Mouse (Mus musculus) CD4-positive, CD25-positive, alpha-beta regulatory T cell, adult 4 months (primary cell): ENCODE measurements around the gene Ube2r2. TPM values are rescaled to one million over a fixed set of nuclear protein-coding genes. Genes with fewer than 3 reads are reported as not detected.

ENCODE experiments used
- ATAC-seq: one replicate; pipeline ENCODE4 v1.8.0; 2017
- polyA plus RNA-seq, 2 experiments: library from polyadenylated mRNA; unstranded; fragments of 100-300 nt; shearing (Covaris generic); gene quantifications; one replicate each; pipeline ENCODE4 v1.2.1; 2017

The Ube2r2 gene
- polyA plus RNA-seq, 2 experiments from 2014 or later, result 29.8 to 33.1 TPM

DNA sequence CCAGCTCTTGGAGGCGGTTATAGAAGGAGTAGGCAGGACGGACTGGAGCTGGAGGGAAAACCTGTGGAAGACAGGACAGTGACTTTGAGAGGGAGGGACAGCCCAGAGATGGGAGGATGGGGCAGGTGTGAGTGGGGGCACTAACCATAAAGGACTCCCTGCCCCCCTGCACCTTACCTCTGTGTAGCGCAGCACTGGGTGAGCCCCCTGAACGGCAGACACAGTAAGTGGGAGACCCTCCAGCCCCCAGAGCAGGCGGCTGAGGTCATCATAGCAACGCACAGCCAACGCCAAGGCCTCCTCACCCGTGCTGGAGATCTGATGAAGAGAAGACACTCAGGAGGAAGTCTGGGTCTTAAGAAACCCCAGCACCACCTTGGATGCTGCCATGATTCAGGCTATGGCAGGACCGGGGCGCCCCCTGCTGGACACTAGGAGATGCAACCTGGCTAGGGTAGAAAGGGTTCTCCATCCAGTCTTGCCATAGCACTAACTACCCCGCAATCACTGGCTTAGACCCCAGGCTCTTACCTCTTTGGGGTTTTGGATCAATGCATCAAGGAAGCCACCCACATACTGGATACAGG lies 16.7 kb upstream of the Ube2r2 start:
- ATAC-seq, result peak; percentile 60

DNA sequence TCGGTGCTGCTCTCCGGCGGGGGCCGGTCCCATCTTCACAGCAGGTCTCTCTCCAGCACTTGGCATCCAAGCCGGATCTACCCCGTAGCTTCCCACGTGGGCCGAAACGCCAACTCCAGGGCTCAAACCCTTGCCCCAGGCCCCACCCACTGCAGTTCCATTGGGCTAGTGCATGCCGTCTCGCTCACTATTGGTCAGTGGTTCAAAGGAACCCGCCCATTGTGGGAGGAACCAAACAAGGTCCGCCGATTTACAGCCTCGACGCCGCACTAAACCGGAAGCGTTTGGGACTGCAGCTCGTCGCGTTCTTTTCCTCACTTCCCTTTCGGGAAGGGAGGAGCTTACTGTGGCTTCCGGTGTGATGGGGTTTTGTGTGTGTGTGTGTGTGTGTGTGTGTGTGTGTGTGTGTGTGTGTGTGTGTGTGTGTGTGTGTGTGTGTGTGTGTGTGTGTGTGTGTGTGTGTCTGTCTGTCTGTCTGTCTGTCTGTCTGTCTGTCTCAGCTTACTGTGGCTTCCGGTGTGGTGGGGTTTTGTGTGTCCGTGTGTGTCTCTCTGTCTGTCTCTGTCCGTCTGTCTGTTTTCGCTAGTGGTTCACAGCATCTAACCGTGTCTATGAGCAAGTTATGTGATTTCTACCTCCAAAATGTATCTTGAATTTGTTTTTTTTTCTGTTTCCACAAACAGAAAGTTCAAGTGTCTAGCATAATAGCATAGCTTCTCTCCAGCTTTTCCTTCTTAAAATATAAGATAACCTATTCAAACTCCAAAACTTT lies 11.2 kb upstream of the Ube2r2 start, which contains the start of gene Nol6:
Gene Nol6 (minus strand): TSS at position 276 of the 772 bp plus-strand sequence.
- ATAC-seq, result peak; percentile 100

DNA sequence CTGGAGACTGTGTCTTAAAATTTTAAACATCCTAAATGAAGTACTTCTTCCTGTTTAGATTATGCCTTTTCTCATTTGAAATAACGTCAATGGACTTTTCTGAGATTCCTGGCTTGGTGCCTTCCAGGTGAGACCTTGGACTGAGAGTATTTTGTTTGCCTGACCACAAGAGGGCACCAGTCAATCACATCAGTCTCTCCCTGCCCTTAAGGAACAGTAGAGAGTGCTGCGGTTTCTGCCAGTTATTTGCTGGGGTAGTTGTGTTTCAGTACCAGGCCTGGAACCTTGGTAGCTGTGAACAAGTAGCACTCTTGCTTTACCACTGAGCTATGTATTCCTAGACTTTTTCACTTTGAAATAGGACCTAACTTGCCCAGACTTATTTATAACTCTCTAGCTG lies 6.1 kb upstream of the Ube2r2 start:
- peak; percentile 88 for ATAC-seq

DNA sequence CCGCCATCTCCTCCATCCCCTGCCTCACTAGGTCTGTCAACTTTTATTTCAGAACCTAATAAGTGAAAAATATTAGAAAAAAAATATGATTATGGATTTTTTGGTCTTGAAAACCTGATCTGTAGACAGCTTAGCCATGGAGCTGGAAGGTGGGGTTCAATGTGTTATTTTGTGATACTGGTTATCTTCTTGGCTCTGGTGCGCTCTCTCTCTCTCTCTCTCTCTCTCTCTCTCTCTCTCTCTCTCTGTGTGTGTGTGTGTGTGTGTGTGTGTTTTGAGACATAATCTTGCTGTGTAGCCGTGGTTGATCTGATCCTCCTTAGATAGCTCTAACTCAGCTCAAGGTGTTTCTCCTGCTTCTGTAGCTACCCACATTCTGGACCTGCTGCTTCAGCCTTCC lies 5.7 kb upstream of the Ube2r2 start:
- ATAC-seq, result no peak

DNA sequence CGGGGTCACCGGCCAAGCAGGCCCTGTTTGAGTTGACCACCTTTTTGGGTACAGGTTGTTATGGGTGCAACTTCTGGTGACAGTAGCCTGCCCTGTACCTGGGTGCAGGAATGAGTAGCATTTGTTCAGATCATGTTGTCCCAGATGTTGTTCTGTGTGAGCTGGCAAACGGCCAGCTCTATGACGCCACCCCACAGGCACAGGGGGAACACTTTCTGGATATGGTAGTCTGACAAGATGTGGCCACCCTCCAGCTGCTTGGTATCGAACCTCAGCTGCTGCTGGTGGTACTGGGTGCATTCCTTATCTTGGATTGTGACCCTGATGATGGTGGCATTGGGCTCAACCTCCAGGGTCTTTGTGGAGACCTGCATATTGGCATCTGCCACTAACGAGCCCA lies 3.1 kb upstream of the Ube2r2 start:
- ATAC-seq, result no peak

DNA sequence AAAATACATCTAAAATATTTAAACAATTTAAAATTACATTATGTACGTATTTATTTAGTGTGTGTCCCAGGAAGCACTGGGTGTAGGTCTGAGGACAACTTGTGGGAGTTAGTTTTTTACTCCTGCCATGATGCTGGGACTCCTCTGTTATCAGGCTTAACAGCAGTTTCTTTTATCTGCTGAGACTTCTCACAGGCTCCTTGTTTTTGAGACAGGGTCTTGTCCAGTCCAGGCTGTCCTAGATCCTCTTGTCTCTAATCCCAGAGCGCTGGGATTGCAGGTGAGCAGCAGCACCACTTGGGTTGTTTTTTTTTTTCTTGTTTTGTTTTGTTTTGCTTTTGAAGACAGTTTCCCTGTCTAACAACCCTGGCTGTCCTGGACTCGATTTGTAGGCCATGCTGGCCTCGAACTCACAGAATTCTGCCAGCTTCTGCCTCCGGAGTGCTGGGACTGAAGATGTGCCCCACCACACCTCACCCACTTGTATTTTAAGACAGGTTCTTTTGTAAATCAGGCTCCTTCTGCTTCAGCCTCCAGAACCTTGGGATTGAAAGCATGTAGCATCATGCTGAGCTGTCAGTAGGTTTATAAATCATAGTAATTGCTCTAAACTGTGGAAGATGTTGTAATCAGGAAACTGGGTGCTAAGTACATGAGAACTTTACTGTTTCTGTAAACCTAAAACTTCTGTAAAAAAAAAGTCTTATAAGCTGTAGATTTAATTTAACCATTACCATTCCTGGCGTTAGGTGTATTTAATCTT lies 1.8 kb upstream of the Ube2r2 start:
- no peak for ATAC-seq

DNA sequence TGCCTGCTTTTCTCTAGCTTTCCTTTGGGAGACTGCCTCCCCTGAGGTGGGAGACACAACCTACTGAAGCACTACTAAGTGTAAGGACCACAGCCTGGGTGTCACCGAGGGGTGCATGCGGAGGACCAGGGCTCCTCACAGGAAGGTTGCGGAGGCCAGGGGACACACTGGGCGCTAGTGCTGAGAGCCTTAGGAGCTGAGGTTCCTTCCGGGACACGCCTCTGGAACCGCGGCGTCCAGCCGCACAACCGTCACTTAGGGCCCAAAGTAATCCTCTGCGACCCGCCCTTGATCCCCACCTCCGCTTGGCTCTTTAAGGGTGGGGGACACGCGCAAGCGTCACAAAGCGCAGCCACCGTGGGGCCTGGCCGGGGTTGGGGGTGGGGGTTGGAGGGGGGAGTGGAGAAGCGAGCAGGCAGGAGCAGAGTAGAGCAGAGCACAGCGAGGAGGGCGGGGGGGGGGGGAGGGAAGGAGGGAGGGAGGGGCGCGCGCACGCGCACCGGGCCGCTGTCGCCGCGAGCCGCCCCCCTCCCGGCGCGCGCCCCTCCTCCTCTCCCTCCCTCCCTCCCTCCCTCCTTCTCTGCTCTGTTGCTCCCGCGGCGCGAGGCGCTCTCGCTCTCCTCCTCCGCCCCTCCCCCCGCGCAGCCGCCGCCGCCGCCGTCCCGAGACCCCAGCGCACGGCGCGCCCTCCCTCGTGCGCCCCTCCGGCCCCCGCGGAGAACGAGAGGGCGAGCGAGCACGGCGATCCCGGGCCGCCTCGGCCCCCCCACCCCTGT lies 420 bp upstream of the Ube2r2 start:
- peak; percentile 62 for ATAC-seq

DNA sequence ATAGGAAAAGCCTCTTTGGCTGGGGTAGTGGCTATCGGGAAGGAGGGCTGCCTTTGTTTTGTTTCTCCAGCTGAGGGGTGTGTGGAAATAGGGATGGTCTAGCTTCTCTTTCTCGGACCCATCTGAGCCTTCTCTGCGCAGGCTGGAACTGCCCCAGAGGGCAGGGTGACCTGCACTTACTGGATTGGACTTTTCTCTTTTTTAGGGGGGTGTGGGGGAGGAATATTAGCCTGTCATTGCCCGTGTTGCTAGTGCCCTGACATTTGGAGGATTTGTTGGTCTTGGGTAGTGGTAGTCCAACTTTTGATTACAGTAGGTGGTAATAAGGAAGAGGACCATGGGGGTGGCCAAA lies 887 bp downstream of the Ube2r2 start:
- no peak for ATAC-seq

DNA sequence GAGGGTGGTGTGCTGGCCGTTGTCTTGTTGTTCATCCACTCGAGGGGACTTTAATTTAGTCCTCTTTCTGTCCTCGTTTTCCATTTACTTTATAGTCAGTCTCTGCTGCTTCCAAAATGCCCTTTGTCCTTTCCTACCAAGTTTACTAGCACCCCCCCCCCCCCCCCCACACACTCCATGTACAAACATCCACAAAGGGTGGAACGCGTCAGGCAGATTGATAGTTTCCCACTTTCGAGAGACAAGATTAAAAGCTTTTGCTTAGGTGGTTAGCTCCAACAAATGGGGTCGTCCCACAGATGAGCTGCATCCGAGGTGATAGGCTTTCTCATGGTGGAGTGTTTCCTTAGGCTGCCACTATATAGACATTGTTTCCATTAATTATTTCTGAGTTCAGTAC lies 1.3 kb downstream of the Ube2r2 start:
- no peak for ATAC-seq

DNA sequence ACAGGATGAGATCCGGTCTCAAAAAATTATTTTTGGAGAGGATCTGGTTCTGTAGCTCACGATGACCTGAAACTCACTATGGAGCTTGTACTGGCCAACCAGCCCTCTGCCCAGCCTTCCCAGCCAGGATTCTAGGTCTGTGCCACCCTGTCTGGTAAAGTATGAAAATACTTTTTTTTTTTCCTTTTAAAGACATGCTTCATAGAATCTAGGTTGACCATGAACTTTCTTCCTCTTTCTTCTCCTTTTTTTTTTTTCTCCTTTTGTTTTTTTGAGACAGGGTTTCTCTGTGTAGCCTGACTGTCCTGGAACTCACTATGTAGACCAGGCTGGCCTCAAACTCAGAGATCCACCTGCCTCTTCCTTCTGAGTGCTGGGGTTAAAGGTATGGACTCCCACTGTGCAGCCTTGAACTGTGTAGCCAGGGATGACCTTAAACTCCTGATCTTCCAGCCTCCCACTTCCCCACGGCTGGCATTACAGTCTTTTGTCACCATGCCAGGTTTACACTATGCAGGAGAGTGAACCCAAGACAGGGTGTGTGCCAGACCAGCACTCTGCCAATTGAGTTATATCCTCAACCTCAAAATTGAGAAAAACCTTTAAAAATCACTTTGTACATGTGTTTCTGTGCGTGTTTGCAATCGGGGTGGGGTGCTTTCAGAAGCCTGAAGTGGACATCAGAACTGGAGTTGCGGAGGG lies 4.8 kb downstream of the Ube2r2 start:
- no peak for ATAC-seq

DNA sequence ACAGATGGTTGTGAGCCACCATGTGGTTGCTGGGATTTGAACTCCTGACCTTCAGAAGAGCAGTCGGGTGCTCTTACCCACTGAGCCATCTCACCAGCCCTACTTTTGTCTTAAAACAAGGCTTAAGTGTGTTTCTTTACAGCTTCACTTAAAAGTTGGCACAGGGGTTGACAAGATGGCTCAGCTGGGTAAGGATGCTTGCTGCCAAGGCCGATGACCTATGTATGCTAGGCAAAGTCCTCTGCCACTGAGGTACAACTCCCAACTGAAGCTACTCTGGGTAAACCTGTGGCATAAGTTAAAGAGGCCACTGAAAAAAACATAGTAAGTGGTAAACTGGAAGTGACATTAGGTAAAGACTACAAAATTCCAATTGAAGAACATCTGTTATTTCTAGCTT lies 7.1 kb downstream of the Ube2r2 start:
- ATAC-seq, result no peak

DNA sequence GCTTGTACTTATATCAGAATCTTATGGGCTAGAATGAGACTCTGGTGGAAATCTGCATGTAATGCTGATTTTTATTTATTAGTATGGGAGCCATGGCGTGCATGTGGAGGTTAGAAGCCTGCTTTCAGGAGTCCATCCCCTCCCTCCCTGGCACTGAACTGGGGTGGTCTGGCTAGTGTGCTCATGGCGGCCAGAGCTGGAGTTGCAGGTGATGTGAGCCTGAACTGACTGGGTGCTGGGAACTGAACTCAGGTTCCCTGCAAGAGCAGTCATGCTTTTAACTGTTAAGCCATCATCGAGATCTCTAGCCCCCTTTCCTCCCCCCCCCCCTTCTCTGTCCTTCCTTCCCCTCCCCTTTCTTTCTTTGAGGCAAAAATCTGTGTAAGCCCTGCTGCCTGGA lies 14.3 kb downstream of the Ube2r2 start:
- ATAC-seq, result no peak

DNA sequence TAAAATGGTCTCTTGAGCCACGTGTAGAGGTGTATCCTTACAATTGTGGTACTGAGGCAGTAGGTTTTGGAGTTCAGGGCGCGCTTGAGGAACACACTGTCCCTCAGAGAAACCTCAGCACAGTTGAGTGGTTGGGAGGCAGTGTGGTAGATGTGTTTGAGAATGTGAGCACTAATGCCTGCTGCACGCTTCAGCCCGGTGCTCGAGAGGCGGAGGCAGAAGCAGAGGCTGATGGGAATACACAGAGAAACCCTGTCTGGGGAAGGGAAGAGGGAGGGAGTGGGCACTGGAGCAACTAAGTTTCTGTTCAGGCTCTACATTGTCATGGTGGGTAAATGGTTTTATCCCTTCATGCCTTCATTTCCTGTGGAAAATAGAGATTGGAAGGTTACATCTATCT lies 15.6 kb downstream of the Ube2r2 start:
- no peak for ATAC-seq

DNA sequence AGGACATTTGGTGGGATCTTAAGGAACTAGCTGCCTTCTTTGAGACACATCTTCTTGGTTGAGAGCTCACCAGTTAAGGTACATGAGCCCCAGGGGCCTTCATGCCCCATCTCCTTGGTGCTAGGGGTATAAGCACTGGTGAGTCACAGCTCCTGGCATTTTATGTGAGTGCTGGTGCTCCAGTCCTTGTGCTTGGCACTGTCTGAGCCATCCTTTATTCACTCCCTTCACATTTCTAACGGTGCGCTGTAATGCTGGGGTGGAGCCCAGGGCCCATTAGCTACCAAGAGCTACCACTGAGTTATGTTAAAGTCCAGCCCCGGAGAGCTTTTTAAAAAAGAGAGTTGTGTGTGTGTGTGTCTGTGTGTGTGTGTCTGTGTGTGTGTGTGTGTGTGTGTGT lies 17.6 kb downstream of the Ube2r2 start:
- ATAC-seq, result no peak

DNA sequence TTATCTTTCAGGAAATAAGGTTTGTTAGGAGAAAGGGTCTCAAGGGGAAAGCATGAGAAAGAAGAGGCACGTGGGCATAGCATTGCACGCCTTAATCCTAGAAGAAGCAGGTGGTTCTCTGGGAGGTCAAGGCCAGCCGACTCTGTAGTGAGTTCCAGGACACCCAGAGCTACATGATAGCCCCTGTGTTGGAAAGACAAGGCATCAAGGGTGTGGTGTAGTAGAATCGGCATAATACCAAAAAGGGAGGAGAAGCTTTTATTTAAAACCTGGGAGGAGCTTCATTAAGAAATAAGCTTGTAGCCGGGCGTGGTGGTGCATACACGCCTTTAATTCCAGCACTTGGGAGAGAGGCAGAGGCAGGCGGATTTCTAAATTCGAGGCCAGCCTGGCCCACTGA lies 21.4 kb downstream of the Ube2r2 start:
- no peak for ATAC-seq

DNA sequence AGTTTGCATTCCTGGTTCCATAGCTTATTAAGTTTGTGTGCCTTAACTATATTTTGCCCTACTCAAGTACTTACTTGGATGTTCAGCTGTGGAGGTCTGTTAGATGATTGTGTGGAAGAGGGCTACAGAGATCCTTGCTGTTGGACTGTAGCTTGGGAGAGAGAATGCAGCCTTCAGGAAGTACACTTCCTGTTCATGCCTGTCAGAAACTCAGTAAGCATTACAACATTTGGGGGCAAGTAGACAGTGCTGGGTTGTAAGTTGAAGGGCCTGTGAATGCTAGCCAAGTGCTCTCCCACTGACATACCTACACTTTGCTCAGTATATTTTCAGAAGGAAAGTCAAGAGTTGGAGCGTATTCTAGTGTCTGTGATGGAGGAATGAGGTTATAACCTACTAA lies 22.7 kb downstream of the Ube2r2 start:
- no peak for ATAC-seq

DNA sequence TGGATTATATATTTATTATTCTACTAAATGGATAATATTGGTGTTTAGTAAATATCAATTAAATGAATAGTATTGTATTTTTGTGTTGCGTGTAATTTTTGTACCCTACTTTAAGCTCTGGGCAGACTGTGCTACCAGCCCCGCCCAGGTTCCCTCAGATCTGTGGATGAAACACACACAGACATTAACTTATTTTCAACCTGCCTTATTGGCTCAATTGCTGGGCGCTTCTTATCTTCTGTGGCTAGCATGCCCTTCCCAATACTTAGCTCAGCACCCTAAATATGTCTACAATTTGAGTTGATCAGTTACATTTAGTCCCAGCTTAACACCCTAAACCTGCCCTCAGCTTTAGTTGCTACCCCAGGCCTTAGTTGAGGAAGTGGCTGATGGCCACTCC lies 25.7 kb downstream of the Ube2r2 start:
- ATAC-seq, result no peak

DNA sequence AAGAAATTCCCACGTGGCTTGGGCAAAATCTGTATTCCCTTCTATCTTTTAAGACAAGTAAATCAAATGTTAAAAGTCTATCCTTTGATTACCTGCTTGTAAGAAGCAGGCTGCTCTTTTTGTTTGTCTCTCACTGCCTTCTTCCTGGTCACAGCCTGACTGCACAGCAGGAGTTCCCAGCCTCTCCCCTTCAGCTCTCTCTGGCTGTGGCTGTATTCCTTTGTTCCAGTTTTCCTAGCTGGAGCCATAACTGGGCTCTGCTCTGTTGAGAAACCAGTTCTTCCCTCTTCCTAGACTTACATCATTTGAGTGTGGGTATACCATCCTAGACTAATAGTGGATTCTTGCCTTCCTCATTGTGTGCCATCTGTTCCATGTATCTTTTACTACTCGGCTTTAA lies 29.4 kb downstream of the Ube2r2 start:
- no peak for ATAC-seq

DNA sequence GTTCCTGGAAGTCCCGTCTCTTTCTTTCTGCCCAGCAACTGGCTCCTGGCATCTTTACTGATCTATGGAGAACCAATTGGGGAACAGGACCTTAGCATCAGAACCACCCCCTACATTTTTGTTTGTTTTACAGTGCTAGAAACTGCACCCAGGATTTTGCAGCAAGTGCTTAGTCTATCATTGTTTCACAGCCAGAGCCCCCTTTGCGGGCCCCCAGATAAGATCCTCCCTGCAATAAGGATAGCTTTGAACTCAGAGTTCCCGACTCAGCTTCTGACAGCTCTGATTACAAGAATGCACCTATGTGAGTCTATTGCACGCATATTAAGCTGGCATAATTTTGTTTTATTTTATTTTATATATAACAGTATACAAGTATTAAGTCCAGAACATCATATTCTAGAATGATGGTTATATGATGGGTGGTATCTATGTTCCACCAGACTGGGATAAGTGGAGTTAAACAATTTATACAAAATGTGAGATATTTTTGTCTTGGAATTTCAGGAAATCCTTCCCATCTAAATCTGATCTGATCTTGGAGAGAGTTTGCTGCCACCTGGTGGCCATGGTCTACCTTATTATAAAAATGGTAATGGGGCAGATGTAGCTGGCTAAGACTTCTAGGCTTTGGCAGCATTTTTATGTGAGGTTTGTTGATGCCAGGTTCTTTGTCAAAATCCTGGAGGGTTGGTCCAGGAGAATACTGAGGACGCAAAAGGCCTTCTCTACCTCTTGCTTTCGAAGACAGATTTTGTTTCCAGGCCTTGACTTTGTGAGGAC lies 30.3 kb downstream of the Ube2r2 start:
- no peak for ATAC-seq

DNA sequence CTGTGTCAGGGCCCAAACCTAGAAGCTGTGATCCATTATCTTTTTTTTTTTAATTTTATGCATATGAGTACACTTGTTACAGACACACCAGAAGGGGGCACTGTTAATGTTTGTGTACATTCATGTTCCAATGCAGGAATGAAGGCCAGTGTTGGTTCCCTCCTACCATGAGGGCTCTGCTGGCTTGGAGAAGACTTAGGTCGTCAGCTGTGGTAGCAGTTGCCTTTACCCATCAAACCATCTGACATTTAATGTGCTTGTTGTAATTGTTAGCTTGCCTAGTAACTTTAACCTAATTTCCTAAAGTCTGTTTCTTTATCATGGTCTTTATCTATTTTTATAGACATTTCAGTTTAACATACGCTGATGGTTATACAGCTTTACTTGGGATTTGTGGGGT lies 35.4 kb downstream of the Ube2r2 start:
- no peak for ATAC-seq

DNA sequence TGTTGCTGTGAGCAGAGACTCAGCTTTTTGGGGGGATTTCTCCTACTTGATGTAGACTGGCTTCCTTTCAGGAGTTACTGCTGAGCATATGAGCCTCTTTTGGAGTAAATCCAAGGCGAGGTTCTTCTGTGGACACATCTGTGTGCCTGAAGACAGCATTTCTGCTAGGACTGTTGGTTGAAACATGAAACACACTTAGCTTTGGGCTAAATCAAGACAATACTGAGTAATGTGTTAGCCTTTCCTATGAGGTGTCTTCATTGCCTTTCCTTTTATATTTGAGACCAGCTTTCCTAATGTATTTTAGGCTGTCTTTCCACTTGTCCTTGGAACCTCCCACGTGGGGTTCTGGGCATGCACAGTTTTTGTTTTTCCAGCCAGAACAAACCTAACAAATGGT lies 39.1 kb downstream of the Ube2r2 start:
- no peak for ATAC-seq
